In genomic region chr4:134615929-134616625, GRCm38 (mm10) we compare ENCODE assay signal across 15 mouse cellular contexts.
DNase-seq lines count a peak whose midpoint lies in the region; ATAC-seq and TF ChIP-seq lines count a peak whose summit lies in the region.
"Had no signal": no experiment of that assay in that cellular context is flagged by ENCODE, and none has a peak within 500 bp of the region (broad histone marks: within the 10 kb centered on the region; RNA-seq: fewer than 3 reads in every experiment).

No protein-coding gene starts in this region.

- H3K9me3 ChIP-seq in hindbrain, embryonic 10.5 days: no peaks in the 10 kb centered on the region
- no peaks in the 10 kb centered on the region; the same call in 1 of the 2 replicates for H3K9me3 ChIP-seq in hindbrain, embryonic 12.5 days (replicated peaks)
- no peaks in the 10 kb centered on the region for H3K9me3 ChIP-seq in midbrain, embryonic 16.5 days (replicated peaks; ENCODE audit: control insufficient read depth, low read length, poor library complexity, severe bottlenecking)
- no peaks in the 10 kb centered on the region for H3K9me3 ChIP-seq in midbrain, embryonic 13.5 days
- no peaks in the 10 kb centered on the region for H3K9me3 ChIP-seq in hindbrain, embryonic 15.5 days
- H3K9me3 ChIP-seq: kidney, embryonic 15.5 days had no signal

- H3K4me1 ChIP-seq in hindbrain, embryonic 10.5 days (replicated peaks): peaks cover 63% of the 10 kb centered on the region
- H3K4me1 ChIP-seq in hindbrain, embryonic 12.5 days: peaks cover 19% of the 10 kb centered on the region
- H3K4me1 ChIP-seq in midbrain, embryonic 16.5 days (ENCODE audit: control insufficient read depth, insufficient read depth, low read length): peaks cover 16% of the 10 kb centered on the region
- peaks cover 30% of the 10 kb centered on the region for H3K4me1 ChIP-seq in midbrain, embryonic 13.5 days (replicated peaks)
- H3K4me1 ChIP-seq in hindbrain, embryonic 15.5 days (replicated peaks): peaks cover 35% of the 10 kb centered on the region
- H3K4me1 ChIP-seq in lung, adult 2 months (ENCODE audit: control insufficient read depth, insufficient read depth, low read length): no peaks in the 10 kb centered on the region

- no peak for TF ChIP-seq CTCF in lung, adult 2 months (IDR thresholded peaks at IDR 0.05; ENCODE audit: insufficient read depth, low read length)

- no peaks in the 10 kb centered on the region for H3K36me3 ChIP-seq in hindbrain, embryonic 10.5 days
- H3K36me3 ChIP-seq in hindbrain, embryonic 12.5 days: no peaks in the 10 kb centered on the region
- no peaks in the 10 kb centered on the region for H3K36me3 ChIP-seq in midbrain, embryonic 16.5 days (ENCODE audit: control insufficient read depth, insufficient read depth, low read length)
- no peaks in the 10 kb centered on the region for H3K36me3 ChIP-seq in midbrain, embryonic 13.5 days
- no peaks in the 10 kb centered on the region for H3K36me3 ChIP-seq in hindbrain, embryonic 15.5 days
- H3K36me3 ChIP-seq: kidney, embryonic 15.5 days had no signal

- H3K4me3 ChIP-seq in hindbrain, embryonic 10.5 days: no peak overlapping the region
- H3K4me3 ChIP-seq in hindbrain, embryonic 12.5 days: no peak overlapping the region
- H3K4me3 ChIP-seq in midbrain, embryonic 16.5 days (ENCODE audit: low read depth, low read length): no peak overlapping the region
- no peak overlapping the region for H3K4me3 ChIP-seq in midbrain, embryonic 13.5 days (replicated peaks)
- H3K4me3 ChIP-seq in hindbrain, embryonic 15.5 days: no peak overlapping the region
- no peak overlapping the region for H3K4me3 ChIP-seq in lung, adult 2 months (replicated peaks; ENCODE audit: extremely low read depth, low read depth, low read length)
- H3K4me3 ChIP-seq: kidney, embryonic 15.5 days had no signal

- no peak for ATAC-seq in hindbrain, embryonic 12.5 days (ENCODE audit: low FRiP score)
- no peak for ATAC-seq in midbrain, embryonic 16.5 days
- no peak for ATAC-seq in midbrain, embryonic 13.5 days
- peak; percentile 67 for ATAC-seq in hindbrain, embryonic 15.5 days (ENCODE audit: low FRiP score, low read depth)
- ATAC-seq: inflammation-experienced regulatory T-cells, adult 6 months had no signal

- no peak for DNase-seq in hindbrain, embryonic 10.5 days (ENCODE audit: low spot score)
- peak; percentile 61 for DNase-seq in retina, embryonic 14.5 days (ENCODE audit: low spot score)
- no peak for DNase-seq in heart, postnatal 4 days
- DNase-seq in lung, adult 2 months: no peak
- DNase-seq: adrenal gland, postnatal 25 days; cerebellum, postnatal 14 days; lung, postnatal 36 days; thymus, adult 18-20 months had no signal

- no peak overlapping the region for H3K4me2 ChIP-seq in hindbrain, embryonic 12.5 days (replicated peaks)
- no peak overlapping the region for H3K4me2 ChIP-seq in midbrain, embryonic 16.5 days (ENCODE audit: low read length)
- no peak overlapping the region for H3K4me2 ChIP-seq in midbrain, embryonic 13.5 days (replicated peaks)
- H3K4me2 ChIP-seq in hindbrain, embryonic 15.5 days: no peak overlapping the region
- H3K4me2 ChIP-seq: kidney, embryonic 15.5 days had no signal

- 0 out of 2 replicates have a peak, but pooled peaks cover under 1% of the 10 kb centered on the region for H3K27me3 ChIP-seq in hindbrain, embryonic 10.5 days (ENCODE audit: insufficient read depth, poor library complexity, severe bottlenecking)
- H3K27me3 ChIP-seq in hindbrain, embryonic 12.5 days: peaks cover 3% of the 10 kb centered on the region; the same call in 1 of the 2 replicates
- no peaks in the 10 kb centered on the region for H3K27me3 ChIP-seq in midbrain, embryonic 16.5 days (ENCODE audit: control insufficient read depth, insufficient read depth, low read depth, low read length)
- 0 out of 2 replicates have a peak, but pooled peaks cover 2% of the 10 kb centered on the region for H3K27me3 ChIP-seq in midbrain, embryonic 13.5 days
- H3K27me3 ChIP-seq in hindbrain, embryonic 15.5 days: no peaks in the 10 kb centered on the region
- H3K27me3 ChIP-seq: kidney, embryonic 15.5 days had no signal

- 80% methylated on average over 15 of the region's 15 CpGs for WGBS in hindbrain, embryonic 10.5 days
- 62% methylated on average over 15 of the region's 15 CpGs for whole genome bisulfite sequencing in hindbrain, embryonic 12.5 days
- 62% methylated on average over 15 of the region's 15 CpGs for WGBS in midbrain, embryonic 16.5 days
- 64% methylated on average over 15 of the region's 15 CpGs for WGBS in midbrain, embryonic 13.5 days
- whole genome bisulfite sequencing in hindbrain, embryonic 15.5 days: 51% methylated on average over 15 of the region's 15 CpGs
- WGBS in lung, adult 2 months: 92% methylated on average over 15 of the region's 15 CpGs

- no peak for TF ChIP-seq POLR2A in lung, adult 2 months (IDR thresholded peaks at IDR 0.05; ENCODE audit: borderline replicate concordance, extremely low read depth, low read depth, low read length)

- H3K9ac ChIP-seq in hindbrain, embryonic 12.5 days: no peak overlapping the region; the same call in 1 of the 2 replicates
- H3K9ac ChIP-seq in midbrain, embryonic 16.5 days (ENCODE audit: low read depth, low read length): no peak overlapping the region
- no peak overlapping the region for H3K9ac ChIP-seq in midbrain, embryonic 13.5 days (replicated peaks)
- no peak overlapping the region for H3K9ac ChIP-seq in hindbrain, embryonic 15.5 days
- H3K9ac ChIP-seq: kidney, embryonic 15.5 days; liver, embryonic 14.5 days had no signal

- H3K27ac ChIP-seq in hindbrain, embryonic 10.5 days: peak overlapping the region; percentile 18; the same call in 1 of the 2 replicates
- H3K27ac ChIP-seq in hindbrain, embryonic 12.5 days: no peak overlapping the region; the same call in 1 of the 2 replicates
- peak overlapping the region; percentile 8; the same call in 1 of the 2 replicates for H3K27ac ChIP-seq in midbrain, embryonic 16.5 days (ENCODE audit: low read length)
- H3K27ac ChIP-seq in midbrain, embryonic 13.5 days: no peak overlapping the region
- peak overlapping the region; percentile 49 for H3K27ac ChIP-seq in hindbrain, embryonic 15.5 days (replicated peaks)
- H3K27ac ChIP-seq: kidney, embryonic 15.5 days; liver, embryonic 14.5 days had no signal

Comparison
In these comparisons a context has a peak if more than half of its experiments do, and no peak if none do; other contexts are left out.
1. H3K27ac ChIP-seq: peak in hindbrain, embryonic 10.5 days (single experiment), midbrain, embryonic 16.5 days (single experiment) and hindbrain, embryonic 15.5 days (single experiment); none in hindbrain, embryonic 12.5 days (single experiment) and midbrain, embryonic 13.5 days (single experiment).